Mouse (Mus musculus) limb, embryonic 14.5 days (tissue): ENCODE results near the gene Nod1. TPM values are rescaled to one million over a fixed set of nuclear protein-coding genes. Genes with fewer than 3 reads are reported as not detected.

Experiments used
- ATAC-seq: fragments of 200-750 bp; cut with Nextera tagmentation; 2 replicates; pipeline ENCODE4 v1.8.0; 2017; ENCODE audit warnings: low read depth, moderate number of reproducible peaks, moderate TSS enrichment; ENCODE audit not compliant: low FRiP score
- DNase-seq: peaks from one replicate; pipeline ENCODE4 v3.0.0-alpha.2; 2015; ENCODE audit warnings: low spot score
- H3K27ac ChIP-seq: fragments of 300-500 bp; sonication (generic); replicated peaks from 2 replicates; pipeline ENCODE4 v1.5.1; 2014; ENCODE audit warnings: low read depth, mild to moderate bottlenecking, low read length, moderate library complexity, mixed read lengths
- H3K27me3 ChIP-seq: fragments of 300-500 bp; sonication (generic); 2 replicates; pipeline ENCODE4 v1.6.1; 2014; ENCODE audit warnings: low read length, mixed read lengths; ENCODE audit not compliant: control insufficient read depth, insufficient read depth
- H3K36me3 ChIP-seq: fragments of 300-500 bp; sonication (generic); 2 replicates; pipeline ENCODE4 v1.6.1; 2014; ENCODE audit warnings: mild to moderate bottlenecking, low read length, moderate library complexity, mixed read lengths; ENCODE audit not compliant: control insufficient read depth, insufficient read depth
- H3K4me1 ChIP-seq: fragments of 300-500 bp; sonication (generic); 2 replicates; pipeline ENCODE4 v1.6.1; 2014; ENCODE audit warnings: antibody characterized with exemption, low read length, mixed read lengths; ENCODE audit not compliant: control insufficient read depth, insufficient read depth
- H3K4me2 ChIP-seq: fragments of 300-500 bp; sonication (generic); replicated peaks from 2 replicates; pipeline ENCODE4 v1.6.1; 2014; ENCODE audit warnings: low read depth, mild to moderate bottlenecking, low read length, moderate library complexity; ENCODE audit not compliant: severe bottlenecking
- H3K4me3 ChIP-seq: fragments of 300-500 bp; sonication (generic); replicated peaks from 2 replicates; pipeline ENCODE4 v1.5.1; 2014; ENCODE audit warnings: low read length
- H3K9ac ChIP-seq: fragments of 300-500 bp; sonication (generic); 2 replicates; pipeline ENCODE4 v1.6.1; 2014; ENCODE audit warnings: mild to moderate bottlenecking, low read depth, low read length, moderate library complexity; ENCODE audit not compliant: severe bottlenecking
- H3K9me3 ChIP-seq: fragments of 300-500 bp; sonication (generic); 2 replicates; pipeline ENCODE4 v1.6.1; 2016; ENCODE audit warnings: low read length; ENCODE audit not compliant: control insufficient read depth
- POLR2A ChIP-seq: fragments of 200-500 bp; IDR thresholded peaks from 2 replicates; pipeline ENCODE4 v1.8.0; 2012; ENCODE audit warnings: inconsistent platforms, mild to moderate bottlenecking, moderate library complexity, borderline replicate concordance; ENCODE audit not compliant: insufficient read depth, insufficient read length; ENCODE audit errors: extremely low read depth
- WGBS: fragments of 180-500 bp; shearing (Covaris S2); extraction: QIAGEN DNeasy Blood & Tissue Kit; methylation state at CpG from one replicate; pipeline ENCODE4 v1.1.7; 2014; 5-methylcytosine and 5-hydroxymethylcytosine counted together
- polyA plus RNA-seq, 2 experiments: library from polyadenylated mRNA; depleted of rRNA in 1 of 2; stranded (reverse) in 1 of 2; unstranded in 1 of 2; fragments of >200 nt; fragmentation: Nextera tagmentation in 1 of 2; extraction: Ambion mirVana in 1 of 2; gene quantifications; 2 replicates each; pipeline versions ENCODE4 v1.2.1 to v1.2.3; 2012 to 2014

The Nod1 gene
- polyA plus RNA-seq (2012; rRNA removed) (13.1 and 15.9 TPM in 2 replicates), polyA plus RNA-seq (2014; fragmentation: Nextera tagmentation; extraction: Ambion mirVana) (7.4 and 9.1 TPM in 2 replicates)

- Histone ChIP-seq H3K27ac (peak within 1 kb of the TSS; percentile 50; the same call in 1 of the 2 replicates), H3K4me3 (peak within 1 kb of the TSS; percentile 54), H3K36me3 (no peaks in the 10 kb centered on the region), H3K9ac (peak within 1 kb of the TSS; percentile 70), H3K4me2 (peak within 1 kb of the TSS; percentile 70), H3K9me3 (no peaks in the 10 kb centered on the region), H3K4me1 (0 out of 2 replicates have a peak, but pooled peaks cover 4% of the 10 kb centered on the region), H3K27me3 (no peaks in the 10 kb centered on the region)
- 2% methylated on average over 50 of the region's 53 CpGs for WGBS
- TF ChIP-seq POLR2A, result 0 out of 2 replicates have a peak, but pooled peaks have one; percentile 37
- peak; percentile 88 for ATAC-seq
- DNase-seq, result peak; percentile 62
These were observed at the start of gene Nod1 for GRCm38 (mm10) chr6:54972111-54972928. Nod1 (minus strand) TSS chr6:54972612.

- H3K4me1 ChIP-seq, result no peaks in the 10 kb centered on the region
- no peak overlapping the region for H3K27ac ChIP-seq
- no peak overlapping the region for H3K9ac ChIP-seq
- DNase-seq (no peak), ATAC-seq (no peak)
- H3K9me3 ChIP-seq, result no peaks in the 10 kb centered on the region
- no peaks in the 10 kb centered on the region for H3K27me3 ChIP-seq
- no peak overlapping the region for H3K4me2 ChIP-seq
- no peaks in the 10 kb centered on the region for H3K36me3 ChIP-seq
- TF ChIP-seq POLR2A, result no peak
- WGBS, result 88% methylated on average over 7 of the region's 7 CpGs
- H3K4me3 ChIP-seq, result no peak overlapping the region
These were observed 49.4 kb upstream of the Nod1 start for GRCm38 (mm10) chr6:55021806-55022205.

- 58% methylated on average over 2 of the region's 2 CpGs for WGBS
- Histone ChIP-seq H3K9ac (no peak overlapping the region), H3K4me1 (no peaks in the 10 kb centered on the region), H3K4me2 (no peak overlapping the region), H3K27ac (no peak overlapping the region), H3K27me3 (no peaks in the 10 kb centered on the region), H3K9me3 (no peaks in the 10 kb centered on the region), H3K36me3 (no peaks in the 10 kb centered on the region), H3K4me3 (no peak overlapping the region)
- no peak for ATAC-seq
- TF ChIP-seq POLR2A, result no peak
- DNase-seq, result no peak
These were observed 46.0 kb upstream of the Nod1 start for GRCm38 (mm10) chr6:55018417-55018816.

GRCm38 (mm10) chr6:55016710-55017583 lies 44.5 kb upstream of the Nod1 start:
- ATAC-seq (peak; percentile 83), DNase-seq (peak; percentile 81)
- H3K9me3 ChIP-seq, result no peaks in the 10 kb centered on the region
- peak overlapping the region; percentile 16; the same call in 1 of the 2 replicates for H3K4me2 ChIP-seq
- no peak for TF ChIP-seq POLR2A
- no peaks in the 10 kb centered on the region for H3K4me1 ChIP-seq
- H3K9ac ChIP-seq, result no peak overlapping the region
- H3K27me3 ChIP-seq, result no peaks in the 10 kb centered on the region
- 24% methylated on average over 15 of the region's 15 CpGs for WGBS
- no peak overlapping the region for H3K27ac ChIP-seq
- no peaks in the 10 kb centered on the region for H3K36me3 ChIP-seq
- no peak overlapping the region for H3K4me3 ChIP-seq

GRCm38 (mm10) chr6:55016236-55016635 lies 43.8 kb upstream of the Nod1 start:
- no peak overlapping the region; the same call in 1 of the 2 replicates for H3K4me2 ChIP-seq
- no peaks in the 10 kb centered on the region for H3K27me3 ChIP-seq
- TF ChIP-seq POLR2A, result no peak
- ATAC-seq, result no peak; the same call in 1 of the 2 replicates
- WGBS, result 16% methylated on average over 5 of the region's 5 CpGs
- H3K4me3 ChIP-seq, result no peak overlapping the region
- DNase-seq, result peak; percentile 30
- no peaks in the 10 kb centered on the region for H3K9me3 ChIP-seq
- no peak overlapping the region for H3K9ac ChIP-seq
- H3K36me3 ChIP-seq, result no peaks in the 10 kb centered on the region
- no peaks in the 10 kb centered on the region for H3K4me1 ChIP-seq
- no peak overlapping the region for H3K27ac ChIP-seq
